Comparison of ENCODE assay signal across 15 mouse cellular contexts in the genomic region with DNA sequence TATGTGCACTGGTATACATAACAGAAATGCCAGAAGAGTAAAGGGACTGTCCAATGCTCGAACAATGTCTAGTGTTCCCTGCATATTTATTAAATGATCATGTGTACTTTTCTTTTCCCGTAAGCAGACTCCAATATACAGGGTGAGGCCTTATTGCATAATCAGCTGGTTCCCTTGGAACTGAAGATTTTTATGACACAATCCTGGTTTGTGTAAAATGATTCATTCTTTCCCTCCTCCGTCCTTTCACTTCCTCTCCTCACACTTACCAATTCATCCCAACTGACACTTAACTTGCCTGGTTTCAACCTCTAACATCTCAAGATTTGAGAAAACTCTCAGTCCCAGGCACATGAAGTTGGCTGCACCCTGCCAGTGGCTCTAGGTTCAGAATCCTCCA. TPM values are rescaled to one million over a fixed set of nuclear protein-coding genes. Genes with fewer than 3 reads are reported as not detected.
A peak's percentile ranks its signal among the peaks of the same experiment; 100 is the strongest.
DNase-seq lines count a peak whose midpoint lies in the region; TF ChIP-seq lines count a peak whose summit lies in the region.
"Had no signal": no experiment of that assay in that cellular context is flagged by ENCODE, and none has a peak within 500 bp of the region (broad histone marks: within the 10 kb centered on the region; RNA-seq: fewer than 3 reads in every experiment).

No protein-coding gene starts in this region.

- no peaks in the 10 kb centered on the region for H3K27me3 ChIP-seq in C2C12 (ENCODE audit: control insufficient read depth, insufficient read depth, insufficient read length)

- H3K79me3 ChIP-seq in C2C12 (ENCODE audit: low read depth): no peaks in the 10 kb centered on the region

- no peak for TF ChIP-seq CTCF in C2C12 (IDR thresholded peaks at IDR 0.05; ENCODE audit: control insufficient read depth, insufficient read depth, insufficient read length)

- peak; percentile 23 to 35 for DNase-seq in heart, adult 9 months (ENCODE audit: low spot score in 2 of 2)
- DNase-seq in heart, postnatal 10 days: no peak
- peak; percentile 65 for DNase-seq in brain, adult 2 months (ENCODE audit: low read depth, low spot score)
- DNase-seq in layer of hippocampus, adult 8-10 months (ENCODE audit: low spot score in 2 of 2): no peak
- no peak for DNase-seq in cerebellum, adult 11 months
- no peak for DNase-seq in natural killer cell, adult 2 months (ENCODE audit: low spot score in 2 of 2)
- DNase-seq: adrenal gland, postnatal 36 days; cerebellum, postnatal 36 days; kidney, adult 8-10 months; lung, postnatal 10 days; thymus, adult 2 months had no signal

- H3K36me3 ChIP-seq in C2C12 (ENCODE audit: control insufficient read depth, insufficient read depth) (no peaks in the 10 kb centered on the region), macrophage (ENCODE audit: inconsistent target) (no peaks in the 10 kb centered on the region)
- H3K36me3 ChIP-seq: limb, embryonic 15.5 days; neural tube, embryonic 13.5 days had no signal

- H3K4me3 ChIP-seq in C2C12 (ENCODE audit: insufficient read depth, poor library complexity, severe bottlenecking) (no peak overlapping the region), macrophage (ENCODE audit: inconsistent target) (no peak overlapping the region)
- H3K4me3 ChIP-seq: limb, embryonic 15.5 days; neural tube, embryonic 13.5 days had no signal

- intact Hi-C loops in heart, postnatal 10 days (cut with DNase I): no loop called here

- H3K79me2 ChIP-seq in C2C12 (ENCODE audit: control insufficient read depth, insufficient read depth): no peaks in the 10 kb centered on the region
- H3K79me2 ChIP-seq in macrophage (ENCODE audit: inconsistent target): peaks cover 4% of the 10 kb centered on the region; the same call in 1 of the 2 replicates

- H3ac ChIP-seq in C2C12 (ENCODE audit: control insufficient read depth, insufficient read length, low read depth): no peak overlapping the region

- H3K27ac ChIP-seq in macrophage: peak overlapping the region; percentile 52
- H3K27ac ChIP-seq: limb, embryonic 15.5 days; neural tube, embryonic 13.5 days had no signal

- WGBS in macrophage (ENCODE audit: missing documents): 6% methylated on average over 3 of the region's 3 CpGs

TF ChIP-seq in C2C12, 6 proteins besides CTCF, POLR2A, EP300 and RAD21:
- no peak for TF ChIP-seq MAX (IDR thresholded peaks at IDR 0.05)
- TF ChIP-seq CEBPB (IDR thresholded peaks at IDR 0.05; ENCODE audit: low read depth): peak; percentile 45

RNA-seq across cellular contexts. Expression of a gene that starts 3.5 kb away (rescaled TPM):
- total RNA-seq in heart, postnatal 10 days (2021): 1 to 10 TPM; 2.6 to 4.9 TPM
- polyA plus RNA-seq in C2C12 (2012; fragmentation: generic; extraction: Trizol): 0.14 TPM
- 10 to 100 TPM in 7 of 26 experiments, 1 to 10 TPM in 19; 3.1 to 52.9 (median 5.5) TPM for total RNA-seq in macrophage (2018; cell fraction: chromatin; rRNA removed)
- 10 to 100 TPM in 2 of 26 experiments, 1 to 10 TPM in 24; 4.3 to 11.5 (median 7.7) TPM for total RNA-seq in macrophage (2018; cell fraction: cytosol; rRNA removed)
- total RNA-seq in macrophage (2018; cell fraction: nucleus; rRNA removed): 10 to 100 TPM in 9 of 26 experiments, 1 to 10 TPM in 17; 5.0 to 58.6 (median 7.9) TPM
- 6.0 to 13.2 TPM (median 7.6 TPM) in 3 replicates for polyA plus RNA-seq in macrophage (2018)
- 100 to 1,000 TPM; 111 to 134 (median 124) TPM for total RNA-seq in layer of hippocampus, adult 8-10 months (2022)

Comparison
In these comparisons a context has a peak if more than half of its experiments do, and no peak if none do; other contexts are left out.
1. DNase-seq: peak in heart, adult 9 months (2 of 2) and brain, adult 2 months (single experiment); none in heart, postnatal 10 days (0 of 2), layer of hippocampus, adult 8-10 months (0 of 2), cerebellum, adult 11 months (single experiment) and natural killer cell, adult 2 months (0 of 2).
2. RNA of a gene that starts 3.5 kb away (total RNA-seq): 111 to 134 TPM in layer of hippocampus, adult 8-10 months; 2.6 to 4.9 TPM in heart, postnatal 10 days; every median in the first group is over 10 times any median in the second.